In genomic region chr1:164508556-164508955, GRCm38 (mm10) we compare ENCODE assay signal across 25 mouse cellular contexts.
"Had no signal": no experiment of that assay in that cellular context is flagged by ENCODE, and none has a peak within 500 bp of the region (broad histone marks: within the 10 kb centered on the region; RNA-seq: fewer than 3 reads in every experiment).

No protein-coding gene starts in this region.

- H3K9me3 ChIP-seq: limb, embryonic 10.5 days; limb, embryonic 13.5 days; liver, embryonic 12.5 days; liver, embryonic 15.5 days; lung, embryonic 15.5 days; megakaryocyte, embryonic 14.5 days; midbrain, embryonic 10.5 days; midbrain, embryonic 15.5 days; neural tube, embryonic 12.5 days; neural tube, embryonic 15.5 days; stomach, embryonic 15.5 days had no signal

- H3K27me3 ChIP-seq: limb, embryonic 13.5 days; liver, embryonic 12.5 days; liver, embryonic 15.5 days; lung, embryonic 15.5 days; megakaryocyte, embryonic 14.5 days; midbrain, embryonic 15.5 days; neural tube, embryonic 12.5 days; neural tube, embryonic 15.5 days; stomach, embryonic 15.5 days had no signal

- H3K36me3 ChIP-seq: limb, embryonic 10.5 days; limb, embryonic 13.5 days; liver, embryonic 12.5 days; liver, embryonic 15.5 days; lung, embryonic 15.5 days; midbrain, embryonic 10.5 days; midbrain, embryonic 15.5 days; neural tube, embryonic 12.5 days; neural tube, embryonic 15.5 days; stomach, embryonic 15.5 days had no signal

- DNase-seq: kidney, adult 11 months; kidney, adult 9 months; kidney, postnatal 25 days; layer of hippocampus, adult 9-11 months; liver; lung, adult 18-20 months; lung, postnatal 10 days; lung, postnatal 36 days; right cerebral cortex, adult 18-20 months; right cerebral cortex, postnatal 14 days; right cerebral cortex, postnatal 4 days; thymus, postnatal 36 days had no signal

- H3K9ac ChIP-seq: limb, embryonic 13.5 days; liver, embryonic 12.5 days; liver, embryonic 15.5 days; lung, embryonic 15.5 days; midbrain, embryonic 15.5 days; neural tube, embryonic 12.5 days; neural tube, embryonic 15.5 days; stomach, embryonic 15.5 days had no signal

- H3K4me2 ChIP-seq: limb, embryonic 13.5 days; liver, embryonic 12.5 days; liver, embryonic 15.5 days; lung, embryonic 15.5 days; midbrain, embryonic 15.5 days; neural tube, embryonic 12.5 days; neural tube, embryonic 15.5 days; stomach, embryonic 15.5 days had no signal

- H3K4me1 ChIP-seq: limb, embryonic 10.5 days; limb, embryonic 13.5 days; liver, embryonic 12.5 days; liver, embryonic 15.5 days; lung, embryonic 15.5 days; megakaryocyte, embryonic 14.5 days; midbrain, embryonic 15.5 days; neural tube, embryonic 12.5 days; neural tube, embryonic 15.5 days; stomach, embryonic 15.5 days had no signal

- ATAC-seq: liver, embryonic 12.5 days; midbrain, embryonic 15.5 days had no signal

- H3K4me3 ChIP-seq: layer of hippocampus, adult 2 months; limb, embryonic 10.5 days; limb, embryonic 13.5 days; liver, embryonic 12.5 days; liver, embryonic 15.5 days; lung, embryonic 15.5 days; megakaryocyte, embryonic 14.5 days; midbrain, embryonic 10.5 days; midbrain, embryonic 15.5 days; neural tube, embryonic 12.5 days; neural tube, embryonic 15.5 days; stomach, embryonic 15.5 days had no signal

- H3K27ac ChIP-seq: kidney, postnatal 0 days; layer of hippocampus, adult 2 months; limb, embryonic 10.5 days; limb, embryonic 13.5 days; liver, embryonic 12.5 days; liver, embryonic 15.5 days; lung, embryonic 15.5 days; midbrain, embryonic 15.5 days; neural tube, embryonic 12.5 days; neural tube, embryonic 15.5 days; stomach, embryonic 15.5 days had no signal
